Mouse (Mus musculus) liver, adult 2 months (tissue): ENCODE data around the gene Hist1h4d. TPM values are rescaled to one million over a fixed set of nuclear protein-coding genes. Genes with fewer than 3 reads are reported as not detected.
"Not testable (repeated sequence)": the region's sequence is repeated elsewhere in the genome, so short reads cannot be mapped to it uniquely, and the experiment has no call there.

Source experiments
- DNase-seq: peaks from one replicate; pipeline ENCODE4 v3.0.0-alpha.2; 2011; ENCODE audit warnings: low read depth, low spot score; ENCODE audit errors: extremely low read depth
- H3K27ac ChIP-seq: fragments of 200-500 bp; replicated peaks from 2 replicates; pipeline ENCODE4 v1.5.1; 2012; ENCODE audit warnings: low read depth, mild to moderate bottlenecking, control low read depth, inconsistent platforms, low read length; ENCODE audit not compliant: insufficient read depth
- H3K27me3 ChIP-seq: fragments of 200-500 bp; 2 replicates; pipeline ENCODE4 v1.6.1; 2012; ENCODE audit warnings: mild to moderate bottlenecking, moderate library complexity, low read length, inconsistent platforms; ENCODE audit not compliant: control insufficient read depth, insufficient read depth
- H3K36me3 ChIP-seq: fragments of 200-500 bp; 2 replicates; pipeline ENCODE4 v1.6.1; 2012; ENCODE audit warnings: low read length, inconsistent platforms; ENCODE audit not compliant: control insufficient read depth, insufficient read depth
- H3K4me1 ChIP-seq: fragments of 200-500 bp; 2 replicates; pipeline ENCODE4 v1.6.1; 2011; ENCODE audit warnings: low read length; ENCODE audit not compliant: control insufficient read depth, insufficient read depth
- H3K4me3 ChIP-seq: fragments of 200-500 bp; 2 replicates; pipeline ENCODE4 v1.5.1; 2011; ENCODE audit warnings: low read depth, mild to moderate bottlenecking, control low read depth, low read length, moderate library complexity; ENCODE audit not compliant: insufficient read depth
- H3K79me2 ChIP-seq: fragments of 200-500 bp; 2 replicates; pipeline ENCODE4 v1.6.1; 2012; ENCODE audit warnings: inconsistent platforms, mild to moderate bottlenecking, low read length, moderate library complexity; ENCODE audit not compliant: control insufficient read depth, insufficient read depth
- H3K9ac ChIP-seq: fragments of 200-500 bp; 2 replicates; pipeline ENCODE4 v1.6.1; 2012; ENCODE audit warnings: low read depth, mild to moderate bottlenecking, control low read depth, inconsistent platforms, low read length
- CTCF ChIP-seq: fragments of 200-500 bp; IDR thresholded peaks from 2 replicates; pipeline ENCODE4 v1.5.1; 2011; ENCODE audit warnings: low read depth, low read length, control low read depth
- POLR2A ChIP-seq: fragments of 200-500 bp; IDR thresholded peaks from 2 replicates; pipeline ENCODE4 v1.6.1; 2011; ENCODE audit warnings: low read length, control low read depth; ENCODE audit not compliant: insufficient read depth; ENCODE audit errors: extremely low read depth
- WGBS: fragments of 180-500 bp; shearing (Covaris S2); methylation state at CpG from one replicate; pipeline ENCODE4 v1.1.7; 2018; 5-methylcytosine and 5-hydroxymethylcytosine counted together
- polyA plus RNA-seq: library from polyadenylated mRNA; depleted of rRNA; stranded (reverse); fragments of >200 nt; gene quantifications from 2 replicates; pipeline ENCODE4 v1.2.3, GENCODE M21; 2012
- total RNA-seq: library from RNA; depleted of rRNA; stranded (reverse); fragments of >200 nt; gene quantifications from 2 replicates; pipeline ENCODE4 v1.2.3, GENCODE M21; 2014

Gene Hist1h4d
- total and polyA plus RNA-seq, 2 experiments = 2.1 to 162 TPM

DNA sequence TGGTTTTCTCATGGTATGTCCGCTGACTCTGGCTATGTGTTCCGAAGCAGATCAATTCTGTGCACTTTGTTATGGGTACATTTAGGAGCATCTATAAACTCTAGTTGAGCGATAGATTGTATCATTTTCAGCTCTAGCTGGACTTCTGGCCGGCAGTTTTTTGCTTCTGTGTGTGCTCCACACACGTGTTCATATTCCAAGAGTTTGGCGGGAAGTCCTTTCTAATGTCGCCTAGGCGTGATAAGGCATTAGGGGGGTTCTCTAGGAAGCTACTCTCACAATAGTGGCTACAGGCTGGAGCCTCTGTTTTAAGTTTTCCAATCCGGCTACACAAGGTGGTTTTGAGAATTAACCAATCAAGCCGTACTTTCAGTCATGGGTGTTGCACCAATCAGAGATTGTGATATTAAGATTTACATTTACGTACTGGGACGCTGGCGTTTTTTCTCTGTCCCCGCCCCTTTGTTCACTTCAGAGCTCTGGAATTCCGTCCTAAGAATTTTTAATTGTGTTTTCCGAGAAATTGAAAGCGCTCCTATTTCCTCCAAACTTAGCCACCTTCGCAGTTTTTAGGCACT, 25.5 kb upstream of the Hist1h4d start:
- H3K9ac ChIP-seq = peak overlapping the region; percentile 43
- DNase-seq = peak; percentile 91
- WGBS = under 1% methylated on average over 18 of the region's 18 CpGs
- no peaks in the 10 kb centered on the region for H3K36me3 ChIP-seq
- H3K79me2 ChIP-seq = no peaks in the 10 kb centered on the region
- TF ChIP-seq POLR2A (no peak), CTCF (no peak)
- peak overlapping the region; percentile 24 for H3K27ac ChIP-seq
- peak overlapping the region; percentile 66 for H3K4me3 ChIP-seq
- H3K4me1 ChIP-seq = 0 out of 2 replicates have a peak, but pooled peaks cover 2% of the 10 kb centered on the region
- H3K27me3 ChIP-seq = no peaks in the 10 kb centered on the region

DNA sequence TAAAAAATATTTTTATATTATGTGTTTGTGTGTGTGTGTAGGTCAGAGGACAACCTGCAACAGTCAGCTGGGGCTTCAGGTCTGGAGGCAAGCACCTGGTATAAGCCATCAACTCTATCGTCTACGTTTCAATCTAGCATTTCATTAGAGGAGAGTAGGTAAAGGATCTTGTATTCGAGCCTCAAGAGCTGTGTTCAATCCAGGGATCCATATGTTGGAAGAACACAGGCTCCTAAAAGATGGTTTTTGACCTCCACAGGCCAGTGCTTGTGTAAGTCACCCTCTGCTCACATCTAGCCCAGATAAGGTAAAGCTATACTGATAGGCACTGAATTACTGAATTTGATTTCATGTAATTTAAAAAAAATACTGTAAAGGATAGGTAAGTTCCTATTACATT, 24.5 kb upstream of the Hist1h4d start:
- Histone ChIP-seq H3K9ac (no peak overlapping the region), H3K4me1 (0 out of 2 replicates have a peak, but pooled peaks cover 2% of the 10 kb centered on the region), H3K27ac (no peak overlapping the region), H3K79me2 (no peaks in the 10 kb centered on the region), H3K27me3 (no peaks in the 10 kb centered on the region), H3K36me3 (no peaks in the 10 kb centered on the region), H3K4me3 (no peak overlapping the region)
- no peak for DNase-seq
- TF ChIP-seq POLR2A (no peak), CTCF (no peak)
- 44% methylated on average over 3 of the region's 3 CpGs for WGBS

DNA sequence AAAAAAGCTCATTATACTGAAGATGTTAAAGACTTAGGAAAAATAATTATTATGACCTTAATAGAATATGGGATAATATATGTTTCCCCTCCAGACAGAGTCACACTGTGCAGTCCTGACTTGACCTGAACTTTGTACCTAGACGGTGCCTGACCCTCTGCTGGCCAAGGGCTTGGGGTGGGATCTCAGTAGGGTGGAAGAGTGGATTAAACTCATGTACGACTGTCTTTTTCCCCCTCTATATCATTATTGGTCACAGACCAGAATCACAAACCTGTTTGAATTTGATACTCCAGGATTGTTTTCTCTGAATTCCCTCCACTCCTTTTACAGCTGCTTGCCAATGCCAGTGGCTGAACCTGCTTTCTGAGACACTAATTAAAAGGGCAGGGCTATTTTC, 20.7 kb upstream of the Hist1h4d start:
- not testable (repeated sequence) for DNase-seq, H3K27me3 ChIP-seq, H3K9ac ChIP-seq, H3K4me3 ChIP-seq, H3K4me1 ChIP-seq, H3K36me3 ChIP-seq, H3K79me2 ChIP-seq, H3K27ac ChIP-seq
- 9% methylated on average over 2 of the region's 2 CpGs for WGBS

GRCm38 (mm10) chr13:23561531-23561882, 19.9 kb upstream of the Hist1h4d start:
- not testable (repeated sequence) for DNase-seq, H3K36me3 ChIP-seq, H3K79me2 ChIP-seq, H3K27me3 ChIP-seq, H3K27ac ChIP-seq, H3K4me1 ChIP-seq
- WGBS = 0% methylated on average over 2 of the region's 5 CpGs
- H3K9ac ChIP-seq = peak overlapping the region; percentile 60
- H3K4me3 ChIP-seq = peak overlapping the region; percentile 59

DNA sequence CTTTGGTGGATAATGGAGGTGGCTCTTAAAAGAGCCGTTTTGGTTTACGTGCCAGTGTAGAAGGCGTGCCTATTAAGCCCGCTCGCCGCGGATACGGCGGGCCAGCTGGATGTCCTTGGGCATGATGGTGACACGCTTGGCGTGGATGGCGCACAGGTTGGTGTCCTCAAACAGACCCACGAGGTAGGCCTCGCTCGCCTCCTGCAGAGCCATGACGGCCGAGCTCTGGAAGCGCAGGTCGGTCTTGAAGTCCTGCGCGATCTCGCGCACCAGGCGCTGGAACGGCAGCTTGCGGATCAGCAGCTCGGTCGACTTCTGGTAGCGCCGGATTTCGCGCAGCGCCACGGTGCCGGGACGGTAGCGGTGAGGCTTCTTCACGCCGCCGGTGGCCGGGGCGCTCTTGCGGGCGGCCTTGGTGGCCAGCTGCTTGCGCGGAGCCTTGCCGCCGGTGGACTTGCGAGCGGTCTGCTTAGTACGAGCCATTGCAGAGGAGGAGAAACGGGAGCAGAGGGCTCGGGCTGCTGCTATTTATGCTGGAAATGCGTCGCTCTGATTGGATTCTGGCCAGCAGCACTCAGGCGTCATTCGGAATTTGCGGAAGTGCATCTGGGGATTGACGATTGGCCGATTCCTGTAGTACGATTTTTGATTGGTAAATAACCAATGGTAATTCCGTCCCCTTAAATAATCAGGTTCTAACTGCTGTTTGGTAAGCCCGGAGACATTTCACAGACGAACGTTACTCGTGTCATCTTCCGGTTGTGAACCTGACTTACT, 19.3 kb upstream of the Hist1h4d start, which contains the start of gene Hist1h3e:
Gene Hist1h3e (minus strand): TSS at position 487 of the 777 bp plus-strand sequence.
- Histone ChIP-seq H3K27ac (peak within 1 kb of the TSS; percentile 90), H3K4me3 (peak within 1 kb of the TSS; percentile 61), H3K9ac (peak within 1 kb of the TSS; percentile 71)
- TF ChIP-seq POLR2A = peak; percentile 94
- H3K27me3 ChIP-seq, H3K36me3 ChIP-seq, H3K79me2 ChIP-seq, H3K4me1 ChIP-seq: not testable (repeated sequence)
- WGBS = under 1% methylated on average over 60 of the region's 67 CpGs
- DNase-seq = peak; percentile 99

GRCm38 (mm10) chr13:23562699-23563462, 18.5 kb upstream of the Hist1h4d start:
- TF ChIP-seq POLR2A (no peak), CTCF (peak; percentile 19; the same call in 1 of the 2 replicates)
- peak; percentile 82 for DNase-seq
- Histone ChIP-seq H3K4me3 (peak overlapping the region; percentile 56), H3K27ac (peak overlapping the region; percentile 90), H3K27me3 (no peaks in the 10 kb centered on the region), H3K36me3 (no peaks in the 10 kb centered on the region), H3K9ac (peak overlapping the region; percentile 61), H3K79me2 (no peaks in the 10 kb centered on the region), H3K4me1 (0 out of 2 replicates have a peak, but pooled peaks cover 4% of the 10 kb centered on the region)
- 1% methylated on average over 18 of the region's 18 CpGs for WGBS
